Mouse (Mus musculus) gastrocnemius, adult 2 months (tissue): ENCODE measurements at regions not wholly inside any gene's neighbourhood (a gene's known extent, or its start where the extent isn't known, plus 50 kb on each side); places are given as distances from the start of the nearest gene placed in this dataset.

Source experiments
- DNase-seq: peaks from one replicate; pipeline ENCODE4 v3.0.0; 2022
- H3K27ac ChIP-seq: fragments of 200-600 bp; 2 replicates; pipeline ENCODE4 v1.8.1; 2022; ENCODE audit warnings: mild to moderate bottlenecking
- H3K4me3 ChIP-seq: fragments of 200-600 bp; 2 replicates; pipeline ENCODE4 v1.8.1; 2022; ENCODE audit warnings: mild to moderate bottlenecking, moderate library complexity
- CTCF ChIP-seq: fragments of 200-600 bp; IDR thresholded peaks from 2 replicates; pipeline ENCODE4 v1.8.1; 2022; ENCODE audit warnings: antibody characterized with exemption, mild to moderate bottlenecking, moderate library complexity
- intact Hi-C: fragments of 180-260 bp; cut with DNase I; formaldehyde crosslinking; loops from one replicate; pipeline ENCODE4 v1.15.1; 2025

DNA sequence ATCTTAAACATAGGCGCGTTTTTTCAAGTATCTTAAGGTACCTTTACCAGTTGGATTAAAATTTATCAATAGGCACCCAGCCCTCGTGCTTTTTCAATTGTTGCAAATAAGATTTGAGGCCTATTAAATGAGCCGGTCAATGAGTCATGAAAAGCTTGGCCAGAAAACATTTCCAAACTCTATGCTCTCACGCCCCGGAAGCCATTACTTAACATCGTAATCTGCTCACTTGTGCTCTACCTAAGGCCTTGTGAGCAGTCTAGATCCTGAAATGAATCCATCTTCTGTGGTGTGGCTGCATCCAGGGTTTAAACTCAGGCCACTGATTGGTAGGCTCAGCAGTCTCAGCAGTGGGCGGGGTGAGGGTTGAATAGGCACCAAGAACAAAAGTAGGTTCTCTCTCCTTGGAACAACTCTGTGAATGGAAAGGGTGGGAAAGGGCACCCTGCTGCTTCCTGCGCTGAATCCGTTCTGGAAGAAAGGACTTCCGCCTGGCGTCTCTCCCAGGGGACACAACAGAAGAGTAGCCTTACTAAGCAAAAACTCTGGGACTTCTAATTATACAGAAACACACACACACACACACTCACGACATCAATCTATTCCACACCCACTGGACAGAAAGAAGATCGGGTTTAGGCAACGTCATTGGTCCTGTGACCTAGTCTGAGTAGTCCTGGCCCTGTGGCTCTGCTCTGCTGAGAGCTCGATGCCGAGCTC lies 53.4 kb upstream of the Fmnl2 start:
- no peak for TF ChIP-seq CTCF
- DNase-seq = peak; percentile 51
- Histone ChIP-seq H3K4me3 (no peak overlapping the region), H3K27ac (peak overlapping the region; percentile 41; the same call in 1 of the 2 replicates)
- intact Hi-C loops = no loop called here

GRCm38 (mm10) chr2:52804826-52805149 lies 52.9 kb upstream of the Fmnl2 start:
- peak overlapping the region; percentile 41; the same call in 1 of the 2 replicates for H3K27ac ChIP-seq
- TF ChIP-seq CTCF = no peak
- intact Hi-C loops = no loop called here
- no peak for DNase-seq
- H3K4me3 ChIP-seq = no peak overlapping the region

DNA sequence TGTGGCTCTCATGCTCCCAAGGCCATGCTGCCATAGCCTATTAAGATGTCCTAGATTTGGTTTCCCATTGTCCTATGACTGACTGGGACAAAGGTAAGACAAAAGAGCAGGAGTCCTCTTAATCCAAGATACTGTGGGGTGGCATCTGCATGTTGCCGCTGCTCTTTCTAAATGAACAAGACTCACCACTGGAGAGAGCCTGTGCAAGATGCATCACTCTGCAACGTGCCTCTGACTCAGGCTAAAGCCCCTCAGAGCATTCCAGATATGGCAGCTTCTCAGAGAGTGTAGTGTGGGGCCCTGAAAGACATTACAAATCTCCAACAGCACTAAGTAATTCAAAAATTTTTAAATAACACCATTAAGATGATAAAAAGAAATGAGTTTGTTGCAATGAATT lies 49.8 kb upstream of the Fmnl2 start:
- no peak for DNase-seq
- Histone ChIP-seq H3K27ac (no peak overlapping the region), H3K4me3 (no peak overlapping the region)
- TF ChIP-seq CTCF = no peak
- intact Hi-C loops = no loop called here
